Mouse (Mus musculus) macrophage (primary cell): ENCODE data around the gene Ninl. TPM values are rescaled to one million over a fixed set of nuclear protein-coding genes. Genes with fewer than 3 reads are reported as not detected.

ENCODE experiments used
- H3K27ac ChIP-seq: fragments of 350-480 bp; formaldehyde crosslinking; 2 replicates; pipeline ENCODE4 v1.9.0; 2021
- H3K36me3 ChIP-seq: fragments of 350-480 bp; formaldehyde crosslinking; 2 replicates; pipeline ENCODE4 v1.9.0; 2021; ENCODE audit errors: inconsistent target
- H3K4me3 ChIP-seq: fragments of 350-480 bp; formaldehyde crosslinking; 2 replicates; pipeline ENCODE4 v1.9.0; 2021; ENCODE audit errors: inconsistent target
- H3K79me2 ChIP-seq: fragments of 350-480 bp; formaldehyde crosslinking; 2 replicates; pipeline ENCODE4 v1.9.0; 2021; ENCODE audit errors: inconsistent target
- WGBS: methylation state at CpG from one replicate; pipeline ENCODE4 v1.1.7; 2026; ENCODE audit warnings: inconsistent platforms; ENCODE audit not compliant: missing documents; 5-methylcytosine and 5-hydroxymethylcytosine counted together
- polyA plus RNA-seq: library from polyadenylated mRNA; stranded (reverse); fragments of 250-400 nt; gene quantifications from 3 replicates; pipeline ENCODE4 v1.2.4, GENCODE M21; 2018; ENCODE audit warnings: inconsistent platforms

Ninl gene
- polyA plus RNA-seq, 1 experiment from 2014 or later = 0.66 TPM

- Histone ChIP-seq H3K36me3 (no peaks in the 10 kb centered on the region), H3K27ac (no peak overlapping the region), H3K79me2 (no peaks in the 10 kb centered on the region), H3K4me3 (no peak overlapping the region)
- WGBS = 92% methylated on average over 14 of the region's 14 CpGs
Observed at GRCm38 (mm10) chr2:150979861-150980620, 59.1 kb downstream of the Ninl start.

- whole genome bisulfite sequencing = 81% methylated on average over 3 of the region's 3 CpGs
- Histone ChIP-seq H3K27ac (no peak overlapping the region), H3K4me3 (no peak overlapping the region), H3K79me2 (no peaks in the 10 kb centered on the region), H3K36me3 (no peaks in the 10 kb centered on the region)
Observed at GRCm38 (mm10) chr2:150978791-150979190, 60.4 kb downstream of the Ninl start.

GRCm38 (mm10) chr2:150977676-150978075 is 61.5 kb downstream of the Ninl start:
- WGBS = 97% methylated on average over 6 of the region's 6 CpGs
- Histone ChIP-seq H3K36me3 (no peaks in the 10 kb centered on the region), H3K27ac (no peak overlapping the region), H3K79me2 (no peaks in the 10 kb centered on the region), H3K4me3 (no peak overlapping the region)

- Histone ChIP-seq H3K27ac (no peak overlapping the region), H3K79me2 (no peaks in the 10 kb centered on the region), H3K36me3 (no peaks in the 10 kb centered on the region), H3K4me3 (no peak overlapping the region)
- 74% methylated on average over 5 of the region's 5 CpGs for WGBS
Observed at GRCm38 (mm10) chr2:150976871-150977270, 62.3 kb downstream of the Ninl start.

- Histone ChIP-seq H3K27ac (no peak overlapping the region), H3K79me2 (no peaks in the 10 kb centered on the region), H3K4me3 (no peak overlapping the region), H3K36me3 (no peaks in the 10 kb centered on the region)
- 96% methylated on average over 8 of the region's 8 CpGs for WGBS
Observed at GRCm38 (mm10) chr2:150973401-150974115, 65.6 kb downstream of the Ninl start.

- Histone ChIP-seq H3K27ac (no peak overlapping the region), H3K79me2 (no peaks in the 10 kb centered on the region), H3K36me3 (no peaks in the 10 kb centered on the region), H3K4me3 (no peak overlapping the region)
- 91% methylated on average over 3 of the region's 3 CpGs for WGBS
Observed at GRCm38 (mm10) chr2:150972681-150973080, 66.5 kb downstream of the Ninl start.

- WGBS = 92% methylated on average over 7 of the region's 7 CpGs
- H3K4me3 ChIP-seq = no peak overlapping the region
- no peak overlapping the region for H3K27ac ChIP-seq
- H3K79me2 ChIP-seq = no peaks in the 10 kb centered on the region
- no peaks in the 10 kb centered on the region for H3K36me3 ChIP-seq
Observed at GRCm38 (mm10) chr2:150971856-150972255, 67.3 kb downstream of the Ninl start.

GRCm38 (mm10) chr2:150969231-150969630 is 70.0 kb downstream of the Ninl start:
- Histone ChIP-seq H3K79me2 (no peaks in the 10 kb centered on the region), H3K27ac (no peak overlapping the region), H3K36me3 (no peaks in the 10 kb centered on the region), H3K4me3 (no peak overlapping the region)
- WGBS = 100% methylated on average over 2 of the region's 2 CpGs

GRCm38 (mm10) chr2:150967491-150967890 is 71.7 kb downstream of the Ninl start:
- no peaks in the 10 kb centered on the region for H3K79me2 ChIP-seq
- WGBS = 100% methylated on average over 2 of the region's 2 CpGs
- H3K36me3 ChIP-seq = no peaks in the 10 kb centered on the region
- H3K4me3 ChIP-seq = no peak overlapping the region
- H3K27ac ChIP-seq = no peak overlapping the region

- H3K27ac ChIP-seq = no peak overlapping the region
- no peaks in the 10 kb centered on the region for H3K36me3 ChIP-seq
- H3K79me2 ChIP-seq = no peaks in the 10 kb centered on the region
- no peak overlapping the region for H3K4me3 ChIP-seq
- 93% methylated on average over 8 of the region's 10 CpGs for WGBS
Observed at GRCm38 (mm10) chr2:150965951-150966350, 73.2 kb downstream of the Ninl start.

GRCm38 (mm10) chr2:150964641-150965040 is 74.5 kb downstream of the Ninl start:
- no peaks in the 10 kb centered on the region for H3K36me3 ChIP-seq

GRCm38 (mm10) chr2:150963246-150963645 is 75.9 kb downstream of the Ninl start:
- Histone ChIP-seq H3K36me3 (no peaks in the 10 kb centered on the region), H3K79me2 (no peaks in the 10 kb centered on the region), H3K27ac (no peak overlapping the region), H3K4me3 (no peak overlapping the region)
- 98% methylated on average over 3 of the region's 3 CpGs for WGBS

More at GRCm38 (mm10) chr2:150964641-150965040, 74.5 kb downstream of the Ninl start:
- Histone ChIP-seq H3K4me3 (no peak overlapping the region), H3K27ac (no peak overlapping the region), H3K79me2 (no peaks in the 10 kb centered on the region)
- 93% methylated on average over 3 of the region's 3 CpGs for WGBS

GRCm38 (mm10) chr2:150959521-150959920 is 79.7 kb downstream of the Ninl start:
- no peak overlapping the region for H3K4me3 ChIP-seq
- no peaks in the 10 kb centered on the region for H3K79me2 ChIP-seq
- H3K36me3 ChIP-seq = no peaks in the 10 kb centered on the region
- WGBS = 93% methylated on average over 10 of the region's 10 CpGs
- no peak overlapping the region for H3K27ac ChIP-seq

GRCm38 (mm10) chr2:150955859-150956258 is 83.3 kb downstream of the Ninl start:
- no peaks in the 10 kb centered on the region for H3K79me2 ChIP-seq
- WGBS = 87% methylated on average over 1 of the region's 1 CpGs
- H3K27ac ChIP-seq = no peak overlapping the region
- H3K36me3 ChIP-seq = no peaks in the 10 kb centered on the region
- H3K4me3 ChIP-seq = no peak overlapping the region

- no peak overlapping the region for H3K27ac ChIP-seq
- H3K79me2 ChIP-seq = no peaks in the 10 kb centered on the region
- WGBS = 85% methylated on average over 2 of the region's 2 CpGs
- no peaks in the 10 kb centered on the region for H3K36me3 ChIP-seq
- H3K4me3 ChIP-seq = no peak overlapping the region
Observed at GRCm38 (mm10) chr2:150951201-150951600, 88.0 kb downstream of the Ninl start.
